8 mouse cellular contexts compared by ENCODE assay signal in genomic region chr2:134029631-134030414, GRCm38 (mm10).
DNase-seq lines count a peak whose midpoint lies in the region; ATAC-seq and TF ChIP-seq lines count a peak whose summit lies in the region.
"Had no signal": no experiment of that assay in that cellular context is flagged by ENCODE, and none has a peak within 500 bp of the region (broad histone marks: within the 10 kb centered on the region; RNA-seq: fewer than 3 reads in every experiment).

No protein-coding gene starts in this region.

- no peak overlapping the region for H3K27ac ChIP-seq in forebrain, postnatal 0 days (ENCODE audit: low read depth, low read length)
- H3K27ac ChIP-seq: liver, embryonic 15.5 days had no signal

- H3K4me3 ChIP-seq in forebrain, postnatal 0 days (ENCODE audit: low read depth, low read length): no peak overlapping the region
- H3K4me3 ChIP-seq: liver, embryonic 15.5 days had no signal

- 67% methylated on average over 4 of the region's 4 CpGs for WGBS in forebrain, postnatal 0 days

- H3K4me2 ChIP-seq in forebrain, postnatal 0 days (ENCODE audit: low read depth): no peak overlapping the region
- H3K4me2 ChIP-seq: liver, embryonic 15.5 days had no signal

- H3K4me1 ChIP-seq in forebrain, postnatal 0 days (ENCODE audit: insufficient read depth): no peaks in the 10 kb centered on the region
- H3K4me1 ChIP-seq: liver, embryonic 15.5 days had no signal

- no peaks in the 10 kb centered on the region for H3K27me3 ChIP-seq in forebrain, postnatal 0 days (ENCODE audit: insufficient read depth, low read length)
- H3K27me3 ChIP-seq: liver, embryonic 15.5 days had no signal

- no peaks in the 10 kb centered on the region for H3K36me3 ChIP-seq in forebrain, postnatal 0 days (ENCODE audit: insufficient read depth)
- H3K36me3 ChIP-seq: liver, embryonic 15.5 days had no signal

- no peak for ATAC-seq in forebrain, postnatal 0 days

- H3K9me3 ChIP-seq in forebrain, postnatal 0 days (ENCODE audit: low read length): no peaks in the 10 kb centered on the region
- H3K9me3 ChIP-seq: liver, embryonic 15.5 days had no signal

- no peak overlapping the region for H3K9ac ChIP-seq in forebrain, postnatal 0 days
- H3K9ac ChIP-seq: liver, embryonic 15.5 days had no signal

- peak; percentile 68 for TF ChIP-seq CTCF in forebrain, postnatal 0 days (IDR thresholded peaks at IDR 0.05; ENCODE audit: low read depth)

- DNase-seq in urinary bladder, adult 18-20 months (ENCODE audit: low spot score in 2 of 2): peak; percentile 11 to 13
- DNase-seq in urinary bladder, postnatal 10 days (ENCODE audit: low spot score): no peak
- peak; percentile 5 for DNase-seq in c-Kit-positive CD71-negative TER-119-negative erythroid progenitor cells, embryonic 14.5 days (ENCODE audit: low read depth)
- DNase-seq in forebrain, postnatal 0 days: peak; percentile 64
- peak; percentile 3 for DNase-seq in layer of hippocampus, adult 9-11 months
- peak; percentile 36 to 57 for DNase-seq in lung, postnatal 4 days
- no peak for DNase-seq in yolk sac, embryonic 10.5 days (ENCODE audit: low spot score)

Comparison
In these comparisons a context has a peak if more than half of its experiments do, and no peak if none do; other contexts are left out.
1. DNase-seq: peak in urinary bladder, adult 18-20 months (2 of 2), c-Kit-positive CD71-negative TER-119-negative erythroid progenitor cells, embryonic 14.5 days (single experiment), forebrain, postnatal 0 days (single experiment), layer of hippocampus, adult 9-11 months (single experiment) and lung, postnatal 4 days (2 of 2); none in urinary bladder, postnatal 10 days (single experiment) and yolk sac, embryonic 10.5 days (single experiment).